Mouse (Mus musculus): Measurements from ENCODE around the gene Rap1a. TPM values are rescaled to one million over a fixed set of nuclear protein-coding genes. Genes with fewer than 3 reads are reported as not detected.

Rap1a gene
- total and polyA plus RNA-seq, 3 experiments: 32.3 to 64.5 TPM; not detected in 1

DNA sequence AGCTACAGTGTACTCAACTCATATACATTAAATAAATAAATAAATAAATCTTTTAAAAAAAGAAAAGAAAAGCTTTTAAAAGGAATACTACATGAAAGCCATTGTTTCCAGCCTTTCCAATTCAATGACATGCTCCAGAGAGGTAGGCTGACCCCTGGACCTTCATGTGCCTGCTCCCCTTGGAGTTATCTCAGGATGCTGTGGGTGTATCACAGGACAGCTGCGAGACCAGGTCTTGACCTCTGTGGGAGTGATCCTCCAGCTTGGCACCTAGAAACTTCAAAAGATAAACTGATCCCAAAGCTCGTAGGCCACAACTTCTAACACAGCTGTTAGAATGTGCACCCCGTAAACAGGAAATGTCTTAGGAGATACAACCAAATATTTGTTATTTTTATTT lies 37.5 kb upstream of the Rap1a start:
- no peak overlapping the region for H3K9ac ChIP-seq (ENCODE audit: control insufficient read depth, low read depth, low read length, poor library complexity, severe bottlenecking)
- H3K27me3 ChIP-seq (ENCODE audit: control insufficient read depth in 1 of 2, insufficient read depth in 2 of 2, low read length in 2 of 2): no peaks in the 10 kb centered on the region; a peak in 2 of 4 replicates
- H3K4me3 ChIP-seq (ENCODE audit: control insufficient read depth in 1 of 2, insufficient read depth in 1 of 2, low read depth in 2 of 2, low read length in 2 of 2): no peak overlapping the region
- H3K9me3 ChIP-seq (replicated peaks; ENCODE audit: insufficient read depth, low read length): no peaks in the 10 kb centered on the region
- H3K4me1 ChIP-seq (ENCODE audit: control insufficient read depth in 1 of 2, insufficient read depth in 2 of 2, low read length in 2 of 2): no peaks in the 10 kb centered on the region
- no peaks in the 10 kb centered on the region for H3K36me3 ChIP-seq (ENCODE audit: control insufficient read depth in 1 of 2, insufficient read depth in 2 of 2, low read length in 2 of 2)
- TF ChIP-seq RAD21 (IDR thresholded peaks at IDR 0.05; ENCODE audit: low read depth, low read length) (no peak), MAZ (IDR thresholded peaks at IDR 0.05; ENCODE audit: low read depth, low read length) (no peak), USF1 (IDR thresholded peaks at IDR 0.05; ENCODE audit: low read depth, low read length) (no peak)
- H3K27ac ChIP-seq (ENCODE audit: control insufficient read depth, low read depth, low read length): no peak overlapping the region
- DNase-seq (ENCODE audit: low read depth, low spot score): no peak
- no peaks in the 10 kb centered on the region for H3K79me2 ChIP-seq (ENCODE audit: control insufficient read depth, insufficient read depth, low read length, poor library complexity)

GRCm38 (mm10) chr3:105836883-105837282 lies 35.7 kb upstream of the Rap1a start:
- Histone ChIP-seq H3K36me3 (ENCODE audit: control insufficient read depth in 1 of 2, insufficient read depth in 2 of 2, low read length in 2 of 2) (no peaks in the 10 kb centered on the region), H3K4me3 (ENCODE audit: control insufficient read depth in 1 of 2, insufficient read depth in 1 of 2, low read depth in 2 of 2, low read length in 2 of 2) (no peak overlapping the region), H3K4me1 (ENCODE audit: control insufficient read depth in 1 of 2, insufficient read depth in 2 of 2, low read length in 2 of 2) (no peaks in the 10 kb centered on the region), H3K27me3 (ENCODE audit: control insufficient read depth in 1 of 2, insufficient read depth in 2 of 2, low read length in 2 of 2) (no peaks in the 10 kb centered on the region; a peak in 3 of 4 replicates), H3K9ac (ENCODE audit: control insufficient read depth, low read depth, low read length, poor library complexity, severe bottlenecking) (no peak overlapping the region), H3K9me3 (replicated peaks; ENCODE audit: insufficient read depth, low read length) (no peaks in the 10 kb centered on the region), H3K79me2 (ENCODE audit: control insufficient read depth, insufficient read depth, low read length, poor library complexity) (no peaks in the 10 kb centered on the region), H3K27ac (ENCODE audit: control insufficient read depth, low read depth, low read length) (no peak overlapping the region)
- no peak for DNase-seq (ENCODE audit: low read depth, low spot score)
- TF ChIP-seq RAD21 (IDR thresholded peaks at IDR 0.05; ENCODE audit: low read depth, low read length) (no peak), ZC3H11A (IDR thresholded peaks at IDR 0.05; ENCODE audit: low read depth, low read length) (no peak), E2F4 (IDR thresholded peaks at IDR 0.05; ENCODE audit: borderline replicate concordance, low read depth, low read length) (no peak), NRF1 (IDR thresholded peaks at IDR 0.05; ENCODE audit: insufficient read depth, low read depth, low read length, poor library complexity, severe bottlenecking) (no peak), MEF2A (IDR thresholded peaks at IDR 0.05; ENCODE audit: extremely low read depth, insufficient replicate concordance, low read depth, low read length, poor library complexity, severe bottlenecking) (no peak), ELF1 (IDR thresholded peaks at IDR 0.05; ENCODE audit: low read depth, low read length) (no peak), CHD1 (IDR thresholded peaks at IDR 0.05; ENCODE audit: low read depth, low read length) (no peak), POLR2AphosphoS2 (IDR thresholded peaks at IDR 0.05; ENCODE audit: low read length) (no peak), GABPA (IDR thresholded peaks at IDR 0.05; ENCODE audit: low read depth, low read length) (no peak), SIN3A (IDR thresholded peaks at IDR 0.05; ENCODE audit: low read length) (no peak), GATA1 (IDR thresholded peaks at IDR 0.05; ENCODE audit: low read depth, low read length) (no peak), ETS1 (IDR thresholded peaks at IDR 0.05; ENCODE audit: low read depth, low read length) (no peak), POLR2A (IDR thresholded peaks at IDR 0.05; ENCODE audit: control insufficient read depth in 1 of 2, insufficient read depth in 1 of 2, low read depth in 1 of 2, low read length in 2 of 2, poor library complexity in 1 of 2) (no peak), JUND (IDR thresholded peaks at IDR 0.05; ENCODE audit: low read depth, low read length) (no peak), TCF12 (IDR thresholded peaks at IDR 0.05; ENCODE audit: low read depth, low read length) (no peak), SMC3 (IDR thresholded peaks at IDR 0.05; ENCODE audit: low read depth, low read length) (no peak), MXI1 (IDR thresholded peaks at IDR 0.05; ENCODE audit: low read depth, low read length) (no peak), NELFE (IDR thresholded peaks at IDR 0.05; ENCODE audit: low read depth, low read length) (no peak), HCFC1 (IDR thresholded peaks at IDR 0.05; ENCODE audit: low read depth, low read length) (no peak), USF2 (IDR thresholded peaks at IDR 0.05; ENCODE audit: borderline replicate concordance in 1 of 2, insufficient read depth in 1 of 2, low read depth in 1 of 2, low read length in 2 of 2) (no peak)

Data from MEL (cell line).